Mouse (Mus musculus) left cerebral cortex, adult 2 months (tissue): ENCODE results near the gene Cpox. TPM values are rescaled to one million over a fixed set of nuclear protein-coding genes. Genes with fewer than 3 reads are reported as not detected.
A peak's percentile ranks its signal among the peaks of the same experiment; 100 is the strongest.

Experiments
- DNase-seq, 2 experiments: peaks; one replicate each; pipeline ENCODE4 v3.0.0; 2021 to 2022; ENCODE audit warnings: low spot score in 2 of 2, mixed read lengths in 1 of 2; ENCODE audit errors: extremely low spot score in 1 of 2
- H3K27ac ChIP-seq: fragments of 200-600 bp; 2 replicates; pipeline ENCODE4 v1.8.1; 2022
- H3K4me3 ChIP-seq: fragments of 200-600 bp; 2 replicates; pipeline ENCODE4 v1.8.1; 2022
- CTCF ChIP-seq: fragments of 200-600 bp; IDR thresholded peaks from 2 replicates; pipeline ENCODE4 v1.8.1; 2022; ENCODE audit warnings: antibody characterized with exemption, mild to moderate bottlenecking, moderate library complexity
- intact Hi-C: fragments of 180-260 bp; cut with DNase I; formaldehyde crosslinking; loops from one replicate; pipeline ENCODE4 v1.15.1; 2025
- microRNA-seq, 2 experiments: library from miRNA; unstranded; fragments of <30 nt; microRNA quantifications; one replicate each; pipeline ENCODE4 v1.2.0; 2021
- total RNA-seq, 2 experiments: library from RNA; stranded (reverse); gene quantifications; 2 replicates each; pipeline ENCODE4 v1.2.3; 2021

Cpox gene
- total RNA-seq, 2 experiments from 2014 or later: 35.5 to 37.5 TPM

DNA sequence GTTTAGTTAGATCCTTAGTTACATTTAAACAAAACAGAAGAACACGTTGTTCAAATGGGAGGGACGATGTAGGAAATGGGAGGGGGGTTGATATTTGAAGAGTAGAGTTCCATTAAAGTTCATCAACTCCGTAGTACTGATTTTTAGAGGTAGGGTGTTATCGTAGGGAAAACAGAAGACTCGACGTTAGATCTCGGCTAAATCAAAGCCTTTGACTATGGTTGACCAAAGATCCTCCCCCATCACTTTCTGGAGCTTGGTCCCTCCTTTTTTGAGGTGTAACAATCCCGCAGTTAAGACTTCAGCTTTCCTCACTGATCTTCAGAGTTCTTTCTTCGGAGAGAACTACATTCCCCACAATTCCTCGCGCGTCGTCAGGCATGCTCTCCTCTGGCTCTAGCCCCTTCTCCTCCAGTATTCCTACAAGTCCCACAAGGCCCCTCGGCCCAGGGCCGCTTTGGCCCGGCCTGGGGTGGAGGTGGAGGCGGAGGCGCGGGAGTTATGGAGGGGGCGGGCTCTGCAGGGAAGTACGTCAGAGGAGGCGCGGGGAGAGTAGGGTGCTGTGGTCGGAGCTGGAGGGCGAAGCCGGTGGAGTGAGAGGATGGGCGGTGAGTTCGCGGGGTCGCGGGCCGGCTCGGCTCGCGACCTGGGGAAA, 57.5 kb downstream of the Cpox start, which contains the start of gene Cldnd1:
Cldnd1 (plus strand) TSS at position 434 of the 655 bp plus-strand sequence.
- peak; percentile 93 to 94 for DNase-seq
- TF ChIP-seq CTCF: no peak
- intact Hi-C loops: loop anchor here (1.0 to 5.0 kb wide), 4 partner anchors 21 to 320 kb away; partner anchors contain the start of genes Cpox, Dcbld2 and St3gal6
- H3K4me3 ChIP-seq: peak within 1 kb of the TSS; percentile 91
- peak within 1 kb of the TSS; percentile 86 for H3K27ac ChIP-seq

DNA sequence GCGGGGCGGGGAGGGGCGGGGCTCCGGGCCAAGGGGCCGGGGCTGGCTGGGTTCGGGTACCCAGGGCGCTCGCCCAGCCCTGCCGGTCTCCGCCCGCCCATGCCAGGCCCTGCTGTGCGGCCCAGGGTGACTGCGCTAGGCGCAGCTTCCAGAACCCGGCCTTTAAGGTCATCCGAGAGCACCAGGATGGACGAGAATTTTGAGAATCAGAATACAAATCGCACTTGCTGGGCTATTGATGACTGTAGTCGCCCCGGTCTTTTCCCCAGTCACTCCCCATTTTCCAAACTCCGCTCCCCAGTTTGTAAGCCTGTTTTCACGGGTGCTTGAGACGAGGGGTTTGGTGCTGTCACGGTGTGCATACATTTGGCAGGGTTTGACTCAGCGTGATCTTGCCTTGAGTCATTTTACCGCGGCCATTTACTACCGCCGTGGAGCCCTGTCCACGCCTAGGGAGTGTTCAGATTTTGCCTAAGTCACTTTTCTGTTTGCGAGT, 58.1 kb downstream of the Cpox start:
- DNase-seq: no peak
- intact Hi-C loops: loop anchor here (5.0 kb wide), 2 partner anchors 206 to 321 kb away; partner anchors contain the start of genes Dcbld2 and St3gal6
- peak overlapping the region; percentile 91 for H3K4me3 ChIP-seq
- TF ChIP-seq CTCF: no peak
- peak overlapping the region; percentile 86 for H3K27ac ChIP-seq

DNA sequence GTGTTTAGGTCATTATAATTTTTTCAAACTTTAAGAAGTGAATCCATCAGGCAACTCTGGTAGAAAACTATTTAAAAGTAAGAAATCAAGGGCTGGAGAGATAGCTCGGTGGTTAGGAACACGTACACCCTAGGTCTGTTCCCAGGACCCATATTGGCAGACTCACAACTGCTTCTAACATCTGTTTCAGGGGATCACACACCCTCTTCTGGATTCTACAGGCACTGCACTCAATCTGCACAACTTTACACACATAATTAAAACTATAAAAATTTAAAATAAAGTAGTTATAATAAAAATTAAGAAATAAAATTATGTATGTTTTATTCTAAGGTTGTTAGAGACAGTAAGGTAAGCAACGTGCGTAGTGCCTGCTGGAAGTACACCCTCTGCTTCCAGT, 68.1 kb downstream of the Cpox start:
- peak; percentile 38 for TF ChIP-seq CTCF
- Histone ChIP-seq H3K4me3 (no peak overlapping the region), H3K27ac (no peak overlapping the region)
- intact Hi-C loops: no loop called here
- no peak for DNase-seq

DNA sequence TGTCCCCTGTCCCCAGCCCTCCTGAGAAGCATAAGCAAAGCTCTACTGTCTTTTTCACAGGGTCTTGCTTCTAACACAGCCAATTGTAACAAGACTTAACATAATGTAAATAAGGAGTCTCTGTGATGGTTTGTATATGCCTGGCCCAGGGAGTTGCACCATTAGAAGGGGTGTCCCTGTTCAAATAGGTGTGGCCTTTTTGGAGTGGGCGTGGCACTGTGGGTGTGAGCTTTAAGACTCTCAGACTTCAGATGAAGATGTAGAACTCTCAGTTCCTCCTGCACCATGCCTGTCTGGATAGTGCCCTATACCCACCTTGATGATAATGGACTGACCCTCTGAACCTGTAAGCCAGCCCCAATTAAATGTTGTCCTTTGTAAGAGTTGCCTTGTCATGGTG, 68.7 kb downstream of the Cpox start:
- no peak for DNase-seq
- TF ChIP-seq CTCF: no peak
- Histone ChIP-seq H3K27ac (no peak overlapping the region), H3K4me3 (no peak overlapping the region)
- intact Hi-C loops: no loop called here

DNA sequence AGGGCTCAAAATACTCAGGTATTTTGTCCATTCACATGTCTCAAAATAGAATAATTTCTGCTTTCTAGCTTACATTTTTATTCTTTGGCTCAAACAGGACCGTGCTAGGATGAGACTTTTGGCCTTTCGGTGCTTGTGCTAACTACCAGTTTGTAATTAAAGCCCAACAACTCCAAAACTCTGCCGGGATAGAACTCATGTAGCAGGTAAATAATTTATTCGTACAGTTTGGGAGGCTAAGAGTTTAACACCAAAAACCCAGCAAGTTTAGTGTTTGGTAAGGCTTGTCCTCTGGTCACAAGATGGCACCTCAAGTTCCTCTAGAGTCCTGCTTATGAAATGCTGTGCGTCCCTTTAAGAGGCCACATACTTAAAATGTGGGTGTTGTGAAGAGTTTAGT, 70.7 kb downstream of the Cpox start:
- DNase-seq: no peak
- TF ChIP-seq CTCF: no peak
- intact Hi-C loops: no loop called here
- no peak overlapping the region for H3K4me3 ChIP-seq
- no peak overlapping the region for H3K27ac ChIP-seq

DNA sequence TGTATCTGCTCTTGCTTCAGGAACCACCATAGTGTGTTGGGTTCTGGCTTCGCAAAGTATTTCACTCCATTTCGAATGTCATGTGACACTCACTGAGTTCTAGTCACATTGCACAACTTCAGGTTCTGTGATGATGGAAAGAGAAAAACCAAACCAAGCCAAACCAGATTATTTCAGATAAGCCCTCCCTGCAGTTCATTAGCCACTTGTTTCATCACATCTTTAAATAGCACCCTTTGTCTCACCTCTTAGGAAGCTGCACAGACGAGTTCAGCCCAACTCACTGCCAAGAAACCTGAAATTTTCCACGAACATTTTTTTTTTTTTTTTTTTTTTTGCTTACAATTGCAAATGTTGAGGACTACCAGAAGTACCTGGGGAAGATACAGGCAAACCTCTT, 76.6 kb downstream of the Cpox start:
- intact Hi-C loops: no loop called here
- no peak for DNase-seq
- TF ChIP-seq CTCF: no peak
- Histone ChIP-seq H3K4me3 (no peak overlapping the region), H3K27ac (no peak overlapping the region)

DNA sequence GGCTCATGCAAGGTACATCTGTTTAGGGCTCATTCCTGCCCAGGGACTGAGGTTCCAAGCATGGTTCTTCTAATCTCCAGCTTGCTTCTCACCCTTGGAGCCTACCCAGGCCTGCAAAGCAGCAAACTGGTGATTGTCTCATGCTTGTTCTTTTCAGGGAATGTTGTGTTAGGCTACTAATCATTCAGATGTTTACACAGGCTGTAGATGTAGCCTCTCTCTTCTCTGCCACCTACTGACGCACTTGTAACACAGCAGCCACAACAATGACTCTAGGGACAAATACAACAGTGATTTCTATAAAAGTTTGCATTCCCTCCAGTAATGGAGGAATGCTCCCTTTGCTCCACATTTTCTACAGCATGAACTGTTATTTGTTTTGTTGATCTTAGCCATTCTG, 81.2 kb downstream of the Cpox start:
- DNase-seq: no peak
- intact Hi-C loops: no loop called here
- Histone ChIP-seq H3K27ac (no peak overlapping the region), H3K4me3 (no peak overlapping the region)
- TF ChIP-seq CTCF: peak; percentile 56

DNA sequence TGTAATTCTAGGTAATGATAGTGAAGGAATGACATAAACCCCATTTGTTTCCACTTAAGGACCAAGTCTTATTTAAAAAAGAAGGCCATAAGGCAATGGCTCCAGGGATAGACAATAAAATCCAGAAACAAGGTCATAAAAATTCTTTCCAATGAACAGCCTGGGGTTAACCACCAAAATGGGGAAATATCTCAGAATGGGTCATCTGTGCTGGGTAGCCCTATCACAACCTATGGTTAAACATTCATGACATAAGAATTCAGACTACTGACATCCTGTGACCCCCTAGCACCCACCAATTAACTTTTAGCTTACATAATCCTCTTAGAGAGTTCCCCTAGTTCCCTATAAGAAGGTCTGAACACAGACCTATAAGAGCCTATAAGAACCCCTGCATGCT, 86.1 kb downstream of the Cpox start:
- Histone ChIP-seq H3K27ac (no peak overlapping the region), H3K4me3 (no peak overlapping the region)
- no peak for TF ChIP-seq CTCF
- no peak for DNase-seq
- intact Hi-C loops: no loop called here

DNA sequence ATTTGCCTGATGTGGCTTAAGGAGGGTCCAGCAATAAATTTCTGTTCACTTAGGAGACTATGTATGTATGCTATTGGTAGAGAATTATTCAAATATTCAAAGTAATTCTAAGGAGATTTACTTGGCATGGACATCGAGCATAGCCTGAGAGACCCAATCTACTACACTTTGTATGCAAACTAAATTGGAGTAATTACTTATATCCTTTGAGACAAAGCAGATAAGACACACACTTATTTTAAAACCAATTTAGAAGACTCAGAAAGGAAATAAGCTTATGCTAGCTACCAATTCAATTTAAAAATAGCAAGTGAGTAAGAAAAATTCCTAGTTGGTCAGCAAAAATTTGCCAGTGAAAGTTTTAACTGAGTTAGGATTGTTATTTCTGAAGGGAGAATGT, 93.0 kb downstream of the Cpox start, which contains the start of gene Olfr172:
Olfr172 (minus strand) TSS at position 101 of the 400 bp plus-strand sequence.
- no peak within 1 kb of the TSS for H3K4me3 ChIP-seq
- DNase-seq: no peak
- H3K27ac ChIP-seq: no peak within 1 kb of the TSS
- intact Hi-C loops: no loop called here
- no peak for TF ChIP-seq CTCF

Small RNA genes within 50 kb of the gene (microRNA-seq; reads per million reads assigned to microRNA genes)
- 0 reads per million in 2 experiments for gene Gm27564

Other genes starting within 250 kb of the Cpox start
- gene St3gal6, start 146.0 kb upstream of the Cpox start, total RNA-seq: 10 to 100 TPM; 21.2 to 22.6 TPM
- not detected for gene Gm813, start 53.3 kb upstream of the Cpox start, total RNA-seq
- not detected for gene E330017A01Rik, start 31.6 kb upstream of the Cpox start, total RNA-seq
- gene Gpr15, start 48.8 kb downstream of the Cpox start, total RNA-seq: not detected
- 10 to 100 TPM; 95.5 to 97.5 TPM for gene Cldnd1, start 57.6 kb downstream of the Cpox start, total RNA-seq
- not detected for gene Olfr172, start 92.9 kb downstream of the Cpox start, total RNA-seq
- not detected for gene Olfr173, start 130.0 kb downstream of the Cpox start, total RNA-seq
- gene Olfr175-ps1, start 156.5 kb downstream of the Cpox start, total RNA-seq: not detected
- gene Olfr177, start 204.5 kb downstream of the Cpox start, total RNA-seq: not detected
- not detected for gene Olfr178, start 221.8 kb downstream of the Cpox start, total RNA-seq